In the genomic region with DNA sequence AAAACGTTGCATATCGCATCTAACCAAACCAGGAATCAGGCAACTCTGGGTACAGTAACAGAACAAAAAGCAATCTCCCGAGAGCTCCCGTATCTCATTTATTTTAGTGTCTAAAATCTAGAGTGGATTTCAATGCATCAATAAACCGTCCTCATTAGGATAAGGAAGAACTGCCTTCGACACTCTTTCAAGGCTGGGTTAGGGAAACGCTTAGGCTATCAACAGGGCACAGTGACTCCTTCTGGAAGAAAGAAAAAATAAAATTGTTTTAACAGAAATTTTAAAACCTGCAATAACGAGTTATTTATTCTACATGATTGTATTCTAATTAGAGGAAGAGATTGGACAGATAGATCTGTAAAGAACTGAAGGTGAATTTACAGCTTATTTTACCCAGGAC, we compare ENCODE assay signal across 22 mouse cellular contexts.
DNase-seq lines count a peak whose midpoint lies in the region; ATAC-seq and TF ChIP-seq lines count a peak whose summit lies in the region.
"Had no signal": no experiment of that assay in that cellular context is flagged by ENCODE, and none has a peak within 500 bp of the region (broad histone marks: within the 10 kb centered on the region; RNA-seq: fewer than 3 reads in every experiment).

No protein-coding gene starts in this region.

- TF ChIP-seq POLR2A in kidney, adult 2 months (IDR thresholded peaks at IDR 0.05; ENCODE audit: low read depth, low read length) = no peak

- no peak for TF ChIP-seq EP300 in lung, postnatal 0 days (IDR thresholded peaks at IDR 0.05)
- no peak for TF ChIP-seq EP300 in stomach, postnatal 0 days (optimal IDR thresholded peaks at IDR 0.05)

- no peak overlapping the region for H3K4me3 ChIP-seq in forebrain, postnatal 0 days (ENCODE audit: low read depth, low read length)
- no peak overlapping the region for H3K4me3 ChIP-seq in forebrain, embryonic 11.5 days (ENCODE audit: low read depth, low read length)
- no peak overlapping the region for H3K4me3 ChIP-seq in kidney, adult 2 months (ENCODE audit: insufficient read depth, low read depth, low read length)
- H3K4me3 ChIP-seq in lung, postnatal 0 days (ENCODE audit: low read depth, low read length) = no peak overlapping the region
- no peak overlapping the region for H3K4me3 ChIP-seq in stomach, postnatal 0 days (ENCODE audit: low read depth, low read length)
- H3K4me3 ChIP-seq: embryonic facial prominence, embryonic 12.5 days; forebrain, embryonic 12.5 days; limb, embryonic 10.5 days; liver, embryonic 15.5 days; midbrain, embryonic 12.5 days; neural tube, embryonic 12.5 days had no signal

- WGBS in forebrain, postnatal 0 days = 57% methylated on average over 8 of the region's 8 CpGs
- 78% methylated on average over 8 of the region's 8 CpGs for WGBS in forebrain, embryonic 11.5 days
- 46% methylated on average over 8 of the region's 8 CpGs for WGBS in kidney, adult 2 months
- WGBS in lung, postnatal 0 days = 51% methylated on average over 8 of the region's 8 CpGs
- WGBS in stomach, postnatal 0 days = 62% methylated on average over 8 of the region's 8 CpGs

- no peaks in the 10 kb centered on the region for H3K9me3 ChIP-seq in forebrain, postnatal 0 days (ENCODE audit: low read length)
- no peaks in the 10 kb centered on the region for H3K9me3 ChIP-seq in forebrain, embryonic 11.5 days (ENCODE audit: control insufficient read depth, low read length)
- H3K9me3 ChIP-seq in lung, postnatal 0 days (ENCODE audit: low read length) = no peaks in the 10 kb centered on the region
- no peaks in the 10 kb centered on the region for H3K9me3 ChIP-seq in stomach, postnatal 0 days (ENCODE audit: control insufficient read depth, low read length)
- H3K9me3 ChIP-seq: embryonic facial prominence, embryonic 12.5 days; forebrain, embryonic 12.5 days; limb, embryonic 10.5 days; liver, embryonic 15.5 days; midbrain, embryonic 12.5 days; neural tube, embryonic 12.5 days had no signal

- no peaks in the 10 kb centered on the region for H3K27me3 ChIP-seq in forebrain, postnatal 0 days (ENCODE audit: insufficient read depth, low read length)
- H3K27me3 ChIP-seq in forebrain, embryonic 11.5 days (ENCODE audit: control insufficient read depth, insufficient read depth, low read length) = no peaks in the 10 kb centered on the region
- H3K27me3 ChIP-seq in kidney, adult 2 months (replicated peaks; ENCODE audit: control insufficient read depth, insufficient read depth, low read length) = no peaks in the 10 kb centered on the region; the same call in 1 of the 2 replicates
- no peaks in the 10 kb centered on the region for H3K27me3 ChIP-seq in lung, postnatal 0 days (replicated peaks; ENCODE audit: insufficient read depth, low read length)
- H3K27me3 ChIP-seq in stomach, postnatal 0 days (ENCODE audit: control insufficient read depth, insufficient read depth, low read length) = no peaks in the 10 kb centered on the region
- H3K27me3 ChIP-seq: neural tube, embryonic 12.5 days had no signal

- H3K9ac ChIP-seq in forebrain, postnatal 0 days = no peak overlapping the region
- no peak overlapping the region for H3K9ac ChIP-seq in forebrain, embryonic 11.5 days (ENCODE audit: low read length)
- H3K9ac ChIP-seq in lung, postnatal 0 days (replicated peaks; ENCODE audit: low read depth) = no peak overlapping the region
- no peak overlapping the region for H3K9ac ChIP-seq in stomach, postnatal 0 days (ENCODE audit: low read length)
- H3K9ac ChIP-seq: embryonic facial prominence, embryonic 12.5 days; forebrain, embryonic 12.5 days; liver, embryonic 15.5 days; midbrain, embryonic 12.5 days; neural tube, embryonic 12.5 days had no signal

- TF ChIP-seq CTCF in forebrain, postnatal 0 days (IDR thresholded peaks at IDR 0.05; ENCODE audit: low read depth) = 0 out of 2 replicates have a peak, but pooled peaks have one; percentile 16
- no peak for TF ChIP-seq CTCF in kidney, adult 2 months (conservative IDR thresholded peaks at IDR 0.05; ENCODE audit: insufficient read depth, insufficient read length, low read depth, low read length)
- peak; percentile 34 for TF ChIP-seq CTCF in lung, postnatal 0 days (IDR thresholded peaks at IDR 0.05)
- peak; percentile 41; the same call in 1 of the 2 replicates for TF ChIP-seq CTCF in stomach, postnatal 0 days (IDR thresholded peaks at IDR 0.05; ENCODE audit: low read depth)

- no peak overlapping the region for H3K27ac ChIP-seq in forebrain, postnatal 0 days (ENCODE audit: low read depth, low read length)
- no peak overlapping the region for H3K27ac ChIP-seq in forebrain, embryonic 11.5 days (ENCODE audit: low read depth, low read length)
- H3K27ac ChIP-seq in kidney, adult 2 months (ENCODE audit: insufficient read depth, low read depth, low read length) = 0 out of 2 replicates have a peak overlapping the region, but pooled peaks have one; percentile 46
- H3K27ac ChIP-seq in lung, postnatal 0 days (ENCODE audit: low read length) = no peak overlapping the region
- H3K27ac ChIP-seq in stomach, postnatal 0 days (replicated peaks) = no peak overlapping the region
- H3K27ac ChIP-seq: embryonic facial prominence, embryonic 12.5 days; forebrain, embryonic 12.5 days; limb, embryonic 10.5 days; liver, embryonic 15.5 days; midbrain, embryonic 12.5 days; neural tube, embryonic 12.5 days had no signal

- no peak for DNase-seq in forebrain, postnatal 0 days
- no peak for DNase-seq in forebrain, embryonic 11.5 days (ENCODE audit: low spot score)
- DNase-seq in kidney, adult 2 months = no peak
- DNase-seq in kidney, postnatal 10 days = no peak
- peak; percentile 10 for DNase-seq in lung, postnatal 0 days (ENCODE audit: low spot score)
- DNase-seq in lung, postnatal 36 days = no peak
- no peak for DNase-seq in stomach, postnatal 0 days (ENCODE audit: low spot score)
- DNase-seq in right cerebral cortex, postnatal 36 days (ENCODE audit: low spot score in 2 of 2) = no peak
- DNase-seq: adrenal gland, postnatal 14 days; cerebellum, adult 2 months; cerebellum, postnatal 25 days; kidney, adult 11 months; liver; lung, postnatal 10 days; right cerebral cortex, adult 18-20 months had no signal

- no peaks in the 10 kb centered on the region for H3K36me3 ChIP-seq in forebrain, postnatal 0 days (ENCODE audit: insufficient read depth)
- H3K36me3 ChIP-seq in forebrain, embryonic 11.5 days (ENCODE audit: control insufficient read depth, insufficient read depth, low read length) = no peaks in the 10 kb centered on the region
- H3K36me3 ChIP-seq in kidney, adult 2 months (ENCODE audit: control insufficient read depth, insufficient read depth, low read length) = no peaks in the 10 kb centered on the region
- no peaks in the 10 kb centered on the region for H3K36me3 ChIP-seq in lung, postnatal 0 days (ENCODE audit: insufficient read depth, low read length)
- no peaks in the 10 kb centered on the region for H3K36me3 ChIP-seq in stomach, postnatal 0 days (ENCODE audit: control insufficient read depth, insufficient read depth, low read length)
- H3K36me3 ChIP-seq: embryonic facial prominence, embryonic 12.5 days; forebrain, embryonic 12.5 days; limb, embryonic 10.5 days; liver, embryonic 15.5 days; midbrain, embryonic 12.5 days; neural tube, embryonic 12.5 days had no signal

- no peak for ATAC-seq in forebrain, postnatal 0 days
- no peak for ATAC-seq in forebrain, embryonic 11.5 days (replicated peaks; ENCODE audit: low FRiP score)
- no peak for ATAC-seq in lung, postnatal 0 days
- ATAC-seq in stomach, postnatal 0 days (ENCODE audit: low FRiP score, low TSS enrichment) = no peak

- H3K4me2 ChIP-seq in forebrain, postnatal 0 days (ENCODE audit: low read depth) = no peak overlapping the region
- H3K4me2 ChIP-seq in forebrain, embryonic 11.5 days (ENCODE audit: low read depth, low read length, severe bottlenecking) = no peak overlapping the region
- no peak overlapping the region for H3K4me2 ChIP-seq in lung, postnatal 0 days (replicated peaks; ENCODE audit: low read depth, low read length)
- H3K4me2 ChIP-seq in stomach, postnatal 0 days (replicated peaks; ENCODE audit: low read depth) = no peak overlapping the region
- H3K4me2 ChIP-seq: embryonic facial prominence, embryonic 12.5 days; forebrain, embryonic 12.5 days; heart, embryonic 11.5 days; liver, embryonic 15.5 days; midbrain, embryonic 12.5 days; neural tube, embryonic 12.5 days had no signal

- H3K4me1 ChIP-seq in forebrain, postnatal 0 days (ENCODE audit: insufficient read depth) = no peaks in the 10 kb centered on the region
- H3K4me1 ChIP-seq in forebrain, embryonic 11.5 days (replicated peaks; ENCODE audit: control insufficient read depth, insufficient read depth, low read length) = no peaks in the 10 kb centered on the region
- peaks cover 6% of the 10 kb centered on the region; the same call in 1 of the 2 replicates for H3K4me1 ChIP-seq in kidney, adult 2 months (ENCODE audit: control insufficient read depth, insufficient read depth, low read length)
- no peaks in the 10 kb centered on the region for H3K4me1 ChIP-seq in lung, postnatal 0 days (ENCODE audit: insufficient read depth, low read depth, low read length)
- no peaks in the 10 kb centered on the region for H3K4me1 ChIP-seq in stomach, postnatal 0 days (replicated peaks; ENCODE audit: control insufficient read depth, insufficient read depth)
- H3K4me1 ChIP-seq: embryonic facial prominence, embryonic 12.5 days; forebrain, embryonic 12.5 days; limb, embryonic 10.5 days; liver, embryonic 15.5 days; midbrain, embryonic 12.5 days had no signal
